Mouse (Mus musculus) erythroblast, embryonic 14.5 days (primary cell): Measurements from ENCODE around the gene Trappc6a. TPM values are rescaled to one million over a fixed set of nuclear protein-coding genes. Genes with fewer than 3 reads are reported as not detected.

ENCODE experiments used
- H3K27me3 ChIP-seq: 2 replicates; pipeline ENCODE4 v1.6.1; 2012; ENCODE audit warnings: inconsistent platforms; ENCODE audit not compliant: control insufficient read depth
- H3K36me3 ChIP-seq: 2 replicates; pipeline ENCODE4 v1.6.1; 2012; ENCODE audit warnings: mild to moderate bottlenecking, inconsistent platforms; ENCODE audit not compliant: control insufficient read depth
- H3K4me1 ChIP-seq: 2 replicates; pipeline ENCODE4 v1.6.1; 2012; ENCODE audit warnings: inconsistent platforms; ENCODE audit not compliant: control insufficient read depth
- H3K4me3 ChIP-seq: replicated peaks from 2 replicates; pipeline ENCODE3; 2012; ENCODE audit warnings: moderate library complexity, mild to moderate bottlenecking, inconsistent platforms
- H3K9me3 ChIP-seq: 2 replicates; pipeline ENCODE4 v1.6.1; 2012; ENCODE audit warnings: low read length, inconsistent platforms, mixed read lengths; ENCODE audit not compliant: control insufficient read depth
- GATA1 ChIP-seq: IDR thresholded peaks from 2 replicates; pipeline ENCODE4 v1.6.1; 2012; ENCODE audit warnings: low read length, inconsistent platforms, mixed read lengths
- TAL1 ChIP-seq: IDR thresholded peaks from 3 replicates; pipeline ENCODE4 v1.6.1; 2012; ENCODE audit warnings: low read length, inconsistent platforms, mixed read lengths
- polyA plus RNA-seq: library from polyadenylated mRNA; stranded (reverse); fragments of >175 nt; gene quantifications from 2 replicates; pipeline ENCODE4 v1.2.3, GENCODE M21; 2012

Gene Trappc6a
- polyA plus RNA-seq, 1 experiment: 13.1 TPM

DNA sequence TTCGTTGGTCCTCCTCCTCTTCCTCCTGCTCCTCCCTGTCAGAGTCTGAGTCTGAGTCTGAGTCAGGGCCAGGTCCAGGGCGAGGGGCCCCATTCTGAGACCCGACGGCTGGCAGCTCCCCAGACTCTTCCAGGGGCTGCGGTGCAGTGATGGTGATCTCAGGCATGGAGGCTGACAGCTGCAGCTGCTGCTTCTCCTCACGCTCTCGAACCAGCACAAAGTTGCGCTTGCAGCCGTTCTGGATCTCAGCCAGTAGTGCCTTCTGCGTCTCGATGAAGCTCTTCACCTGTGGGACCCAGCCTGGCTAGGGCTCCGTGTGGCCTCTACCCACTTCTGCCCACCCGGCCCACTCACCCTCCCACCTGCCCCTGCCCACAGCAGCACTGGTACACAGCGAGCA, 24.0 kb downstream of the Trappc6a start:
- no peak for TF ChIP-seq GATA1
- no peak for TF ChIP-seq TAL1
- H3K4me1 ChIP-seq: peaks cover 12% of the 10 kb centered on the region
- no peak overlapping the region for H3K4me3 ChIP-seq
- no peaks in the 10 kb centered on the region for H3K9me3 ChIP-seq
- H3K36me3 ChIP-seq: peaks cover 90% of the 10 kb centered on the region
- H3K27me3 ChIP-seq: no peaks in the 10 kb centered on the region

- Histone ChIP-seq H3K4me3 (no peak overlapping the region), H3K36me3 (peaks cover 94% of the 10 kb centered on the region), H3K4me1 (peaks cover 18% of the 10 kb centered on the region), H3K9me3 (no peaks in the 10 kb centered on the region), H3K27me3 (no peaks in the 10 kb centered on the region)
- TF ChIP-seq TAL1: no peak
- TF ChIP-seq GATA1: no peak
These were observed 26.5 kb downstream of the Trappc6a start for GRCm38 (mm10) chr7:19534676-19535075.

DNA sequence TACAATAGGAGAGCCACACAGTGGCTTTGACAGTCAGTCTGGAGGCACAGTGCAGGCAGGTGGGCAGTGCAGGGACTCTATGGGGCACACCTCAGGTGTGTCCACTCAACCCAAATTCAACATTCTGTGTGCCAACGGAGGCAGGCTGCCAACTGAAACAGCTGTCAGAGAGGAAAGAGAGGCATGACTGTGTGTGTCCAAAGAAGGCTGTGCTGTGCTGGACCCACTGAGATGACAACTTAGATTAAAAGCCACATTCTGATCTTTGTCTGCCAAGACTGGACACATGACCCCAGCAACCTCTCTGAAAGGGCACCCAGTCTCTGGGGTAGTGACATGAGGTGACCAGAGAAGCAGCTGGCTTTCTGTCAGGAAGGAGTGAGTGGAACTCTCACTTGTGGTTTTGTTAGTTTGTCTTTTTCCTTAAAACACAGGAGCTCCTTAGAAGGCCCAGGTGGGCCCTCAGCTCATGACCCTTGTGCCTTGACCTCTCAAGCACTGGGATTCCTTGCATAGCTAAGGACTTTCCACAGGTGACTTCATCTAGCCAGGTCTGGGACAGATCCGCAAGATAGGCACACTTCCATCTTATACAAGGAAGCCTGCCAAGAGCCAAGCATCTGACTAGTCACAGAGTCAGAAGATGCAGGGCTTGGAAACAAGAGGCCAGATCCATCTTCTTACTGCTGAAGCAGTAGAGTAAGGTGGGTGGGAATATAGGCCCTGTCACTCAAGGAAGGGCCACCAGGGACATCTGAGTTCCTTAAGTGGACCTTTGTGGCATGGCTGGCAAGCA, 32.8 kb downstream of the Trappc6a start:
- H3K9me3 ChIP-seq: no peaks in the 10 kb centered on the region
- no peaks in the 10 kb centered on the region for H3K27me3 ChIP-seq
- TF ChIP-seq GATA1 (no peak), TAL1 (no peak)
- no peak overlapping the region for H3K4me3 ChIP-seq
- H3K4me1 ChIP-seq: peaks cover 48% of the 10 kb centered on the region
- peaks cover 88% of the 10 kb centered on the region for H3K36me3 ChIP-seq

GRCm38 (mm10) chr7:19541681-19542154, 33.5 kb downstream of the Trappc6a start:
- Histone ChIP-seq H3K9me3 (no peaks in the 10 kb centered on the region), H3K4me3 (no peak overlapping the region), H3K4me1 (peaks cover 50% of the 10 kb centered on the region), H3K36me3 (peaks cover 88% of the 10 kb centered on the region), H3K27me3 (no peaks in the 10 kb centered on the region)
- TF ChIP-seq GATA1 (no peak), TAL1 (no peak)

DNA sequence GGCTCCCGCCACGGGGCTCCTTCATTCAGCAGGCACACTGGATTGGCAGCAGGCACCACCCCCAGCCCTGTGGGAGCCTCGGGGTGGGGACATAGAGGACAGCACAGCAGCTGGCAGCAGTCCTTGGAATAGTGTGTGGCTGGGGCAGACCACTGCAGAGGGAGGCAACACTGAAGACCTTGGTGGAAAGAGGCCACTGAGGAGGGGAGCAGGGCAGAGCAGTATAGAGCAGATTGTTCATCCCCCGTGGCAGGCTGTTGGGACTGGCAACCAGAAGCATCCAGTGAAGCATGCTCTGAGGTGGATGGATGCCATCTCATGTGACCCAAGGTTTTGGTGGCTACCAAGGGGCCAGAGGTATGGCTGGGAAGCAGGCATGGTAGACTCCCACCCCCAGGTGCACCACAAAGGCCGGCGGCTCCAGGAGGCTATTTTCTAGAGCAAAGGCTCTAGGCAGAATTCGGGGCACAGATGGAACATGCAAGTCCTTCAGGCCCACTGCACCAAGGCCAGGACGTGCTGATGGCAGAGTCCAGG, 34.0 kb downstream of the Trappc6a start:
- Histone ChIP-seq H3K9me3 (no peaks in the 10 kb centered on the region), H3K36me3 (peaks cover 89% of the 10 kb centered on the region), H3K4me3 (no peak overlapping the region), H3K27me3 (no peaks in the 10 kb centered on the region), H3K4me1 (peaks cover 52% of the 10 kb centered on the region)
- TF ChIP-seq GATA1 (no peak), TAL1 (no peak)

DNA sequence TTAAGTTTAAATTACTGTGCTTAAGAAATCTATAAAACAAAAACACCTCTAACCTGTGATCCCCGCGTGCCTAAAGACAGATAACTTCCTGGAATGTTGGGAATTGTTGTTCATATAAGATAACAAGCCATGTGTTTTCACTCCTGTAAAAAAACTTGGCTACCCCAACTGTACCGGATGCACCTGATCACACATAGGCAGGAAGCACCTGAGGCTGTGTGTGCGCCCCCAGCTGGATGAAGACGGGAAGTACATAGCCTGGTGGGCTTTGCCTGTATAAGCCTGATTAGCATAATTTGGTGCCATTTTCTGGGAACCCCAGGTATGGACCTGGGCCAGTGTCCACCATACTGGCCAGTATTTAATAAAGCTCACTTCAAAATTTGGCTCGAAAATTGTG, 35.4 kb downstream of the Trappc6a start:
- Histone ChIP-seq H3K27me3 (no peaks in the 10 kb centered on the region), H3K4me1 (peaks cover 58% of the 10 kb centered on the region), H3K9me3 (no peaks in the 10 kb centered on the region), H3K36me3 (peaks cover 90% of the 10 kb centered on the region), H3K4me3 (no peak overlapping the region)
- TF ChIP-seq TAL1 (no peak), GATA1 (no peak)

DNA sequence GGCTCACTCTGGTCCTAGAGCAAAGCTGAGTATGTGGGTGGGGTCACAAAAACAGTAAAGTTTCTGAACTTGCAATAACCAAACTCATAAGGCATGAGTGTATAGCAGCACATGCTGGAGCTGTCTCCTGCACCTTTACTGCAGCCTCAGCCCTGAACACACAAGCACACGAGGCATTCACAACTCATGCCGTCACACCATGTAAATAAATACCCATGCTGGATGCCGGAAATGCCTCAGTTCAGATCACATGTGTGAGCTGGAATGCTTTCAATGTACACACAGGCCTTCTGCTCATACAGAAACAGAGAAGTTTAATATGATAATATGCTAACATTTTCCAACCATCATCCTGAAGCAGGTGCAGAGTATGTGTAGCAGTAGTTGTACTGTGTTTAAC, 37.8 kb downstream of the Trappc6a start:
- no peak overlapping the region for H3K4me3 ChIP-seq
- TF ChIP-seq TAL1: no peak
- TF ChIP-seq GATA1: no peak
- peaks cover 94% of the 10 kb centered on the region for H3K36me3 ChIP-seq
- peaks cover 61% of the 10 kb centered on the region for H3K4me1 ChIP-seq
- no peaks in the 10 kb centered on the region for H3K9me3 ChIP-seq
- no peaks in the 10 kb centered on the region for H3K27me3 ChIP-seq

DNA sequence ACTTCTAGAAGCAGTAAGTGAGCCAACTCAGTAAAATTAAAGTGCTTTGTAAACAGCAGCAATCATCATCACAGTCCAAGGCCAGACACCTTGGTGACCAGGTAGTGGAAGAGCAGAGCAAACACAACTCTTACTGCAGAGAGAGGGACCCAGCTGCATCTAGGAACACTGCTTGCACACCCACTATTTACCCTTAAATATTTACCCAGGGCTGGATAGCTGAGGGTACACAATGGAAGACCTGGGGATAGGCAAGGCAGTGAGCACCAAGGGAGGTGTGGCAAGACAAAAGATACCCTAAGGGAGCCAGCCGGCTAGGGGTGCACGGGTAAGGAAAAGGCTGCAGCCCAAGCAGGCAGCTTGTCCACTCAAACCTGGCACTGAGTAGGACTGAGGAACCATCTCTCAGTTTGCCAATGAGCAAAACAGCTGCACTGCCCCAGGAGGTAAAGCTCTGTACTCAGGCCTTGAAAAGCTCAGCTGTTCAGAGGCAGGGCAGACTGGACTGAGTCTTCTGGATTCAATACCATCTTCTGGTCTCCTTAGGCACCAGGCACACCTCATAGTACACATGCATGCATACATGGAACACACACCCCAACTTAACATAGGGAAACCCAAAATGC, 39.3 kb downstream of the Trappc6a start:
- Histone ChIP-seq H3K4me3 (no peak overlapping the region), H3K36me3 (peaks cover 94% of the 10 kb centered on the region), H3K27me3 (no peaks in the 10 kb centered on the region), H3K9me3 (no peaks in the 10 kb centered on the region), H3K4me1 (peaks cover 58% of the 10 kb centered on the region)
- TF ChIP-seq GATA1: no peak
- TF ChIP-seq TAL1: no peak

- Histone ChIP-seq H3K4me1 (peaks cover 60% of the 10 kb centered on the region), H3K27me3 (no peaks in the 10 kb centered on the region), H3K36me3 (peaks cover 95% of the 10 kb centered on the region), H3K9me3 (no peaks in the 10 kb centered on the region), H3K4me3 (no peak overlapping the region)
- TF ChIP-seq GATA1 (no peak), TAL1 (no peak)
These were observed 41.2 kb downstream of the Trappc6a start for GRCm38 (mm10) chr7:19549394-19549793.
